ENCODE assay signal across 16 mouse cellular contexts in the genomic region with DNA sequence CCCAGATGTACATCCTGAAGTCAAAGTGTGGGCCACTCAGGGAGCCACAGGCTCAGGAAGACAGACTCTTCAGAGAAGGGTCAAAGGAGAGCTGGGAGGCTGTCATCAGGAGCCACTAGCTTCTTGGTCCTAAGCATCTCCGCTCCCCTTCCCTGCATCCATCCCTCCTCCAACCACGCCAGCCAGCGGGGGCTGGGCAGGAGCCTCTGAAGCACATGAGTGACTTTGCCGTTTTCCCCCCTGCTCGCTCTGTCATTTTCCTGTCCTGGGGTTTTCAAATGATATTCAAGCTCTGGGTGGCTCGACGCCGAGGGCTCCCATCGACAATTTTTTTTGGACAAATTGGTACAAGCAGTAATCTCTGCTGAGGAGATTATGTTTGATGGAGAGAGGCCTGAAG. TPM values are rescaled to one million over a fixed set of nuclear protein-coding genes. Genes with fewer than 3 reads are reported as not detected.
DNase-seq lines count a peak whose midpoint lies in the region; ATAC-seq and TF ChIP-seq lines count a peak whose summit lies in the region.
"Had no signal": no experiment of that assay in that cellular context is flagged by ENCODE, and none has a peak within 500 bp of the region (broad histone marks: within the 10 kb centered on the region; RNA-seq: fewer than 3 reads in every experiment).

No protein-coding gene starts in this region.

- peak in 1 of 2 experiments; percentile 36 for DNase-seq in cerebellum, adult 2 months
- DNase-seq in cerebellum, adult 18-20 months, result no peak
- no peak for DNase-seq in forebrain, embryonic 11.5 days (ENCODE audit: low spot score)
- DNase-seq in hindbrain, embryonic 11.5 days (ENCODE audit: low spot score), result no peak
- no peak for DNase-seq in ovary, postnatal 10 days (ENCODE audit: low spot score)
- DNase-seq: adrenal gland, adult 8-10 months; kidney, adult 11 months; kidney, adult 8-10 months had no signal

- WGBS in cerebellum, adult 2 months, result 42% methylated on average over 9 of the region's 9 CpGs
- WGBS in forebrain, embryonic 12.5 days, result 80% methylated on average over 9 of the region's 9 CpGs
- WGBS in forebrain, embryonic 11.5 days, result 77% methylated on average over 9 of the region's 9 CpGs
- WGBS in hindbrain, embryonic 13.5 days, result 66% methylated on average over 9 of the region's 9 CpGs
- 78% methylated on average over 9 of the region's 9 CpGs for WGBS in hindbrain, embryonic 11.5 days

- no peak for TF ChIP-seq POLR2A in cerebellum, adult 2 months (IDR thresholded peaks at IDR 0.05; ENCODE audit: borderline replicate concordance, insufficient read depth, low read length)
- no peak for TF ChIP-seq POLR2A in bone marrow macrophage, adult 2 months (IDR thresholded peaks at IDR 0.05; ENCODE audit: borderline replicate concordance, low read depth, low read length)

- TF ChIP-seq CTCF in cerebellum, adult 2 months (IDR thresholded peaks at IDR 0.05; ENCODE audit: borderline replicate concordance, insufficient read depth, low read depth, low read length), result no peak
- no peak for TF ChIP-seq CTCF in bone marrow macrophage, adult 2 months (IDR thresholded peaks at IDR 0.05; ENCODE audit: low read depth, low read length)

- H3K27me3 ChIP-seq in cerebellum, adult 2 months (ENCODE audit: control insufficient read depth, insufficient read depth, low read length), result no peaks in the 10 kb centered on the region
- no peaks in the 10 kb centered on the region for H3K27me3 ChIP-seq in forebrain, embryonic 12.5 days
- no peaks in the 10 kb centered on the region for H3K27me3 ChIP-seq in forebrain, embryonic 11.5 days (ENCODE audit: control insufficient read depth, insufficient read depth, low read length)
- H3K27me3 ChIP-seq in hindbrain, embryonic 13.5 days, result no peaks in the 10 kb centered on the region
- 0 out of 2 replicates have a peak, but pooled peaks cover 2% of the 10 kb centered on the region for H3K27me3 ChIP-seq in hindbrain, embryonic 11.5 days (ENCODE audit: control insufficient read depth, insufficient read depth, low read length)
- H3K27me3 ChIP-seq: forebrain, embryonic 15.5 days; intestine, embryonic 15.5 days had no signal

- no peaks in the 10 kb centered on the region for H3K9me3 ChIP-seq in forebrain, embryonic 12.5 days
- no peaks in the 10 kb centered on the region for H3K9me3 ChIP-seq in forebrain, embryonic 11.5 days (ENCODE audit: control insufficient read depth, low read length)
- H3K9me3 ChIP-seq in hindbrain, embryonic 13.5 days, result no peaks in the 10 kb centered on the region
- no peaks in the 10 kb centered on the region for H3K9me3 ChIP-seq in hindbrain, embryonic 11.5 days (ENCODE audit: control insufficient read depth, low read length)
- H3K9me3 ChIP-seq: forebrain, embryonic 10.5 days; forebrain, embryonic 15.5 days; intestine, embryonic 15.5 days had no signal

- no peak overlapping the region for H3K4me2 ChIP-seq in forebrain, embryonic 12.5 days
- H3K4me2 ChIP-seq in forebrain, embryonic 11.5 days (ENCODE audit: low read depth, low read length, severe bottlenecking), result no peak overlapping the region
- no peak overlapping the region for H3K4me2 ChIP-seq in hindbrain, embryonic 13.5 days
- H3K4me2 ChIP-seq in hindbrain, embryonic 11.5 days (replicated peaks; ENCODE audit: low read depth, low read length), result no peak overlapping the region
- H3K4me2 ChIP-seq: forebrain, embryonic 15.5 days; heart, embryonic 11.5 days; intestine, embryonic 15.5 days had no signal

- ATAC-seq in forebrain, embryonic 12.5 days (ENCODE audit: low FRiP score), result no peak
- ATAC-seq in forebrain, embryonic 11.5 days (replicated peaks; ENCODE audit: low FRiP score), result no peak
- ATAC-seq in hindbrain, embryonic 13.5 days (ENCODE audit: low FRiP score), result no peak
- ATAC-seq in hindbrain, embryonic 11.5 days (ENCODE audit: low FRiP score), result no peak
- ATAC-seq: activated CD4-positive, CD25-positive, alpha-beta regulatory T cell, adult 4 months; forebrain, embryonic 15.5 days; intestine, embryonic 15.5 days had no signal

- H3K36me3 ChIP-seq in forebrain, embryonic 12.5 days (replicated peaks), result no peaks in the 10 kb centered on the region
- H3K36me3 ChIP-seq in forebrain, embryonic 11.5 days (ENCODE audit: control insufficient read depth, insufficient read depth, low read length), result no peaks in the 10 kb centered on the region
- no peaks in the 10 kb centered on the region for H3K36me3 ChIP-seq in hindbrain, embryonic 13.5 days
- no peaks in the 10 kb centered on the region for H3K36me3 ChIP-seq in hindbrain, embryonic 11.5 days (ENCODE audit: control insufficient read depth, insufficient read depth, low read length)
- H3K36me3 ChIP-seq: forebrain, embryonic 15.5 days; intestine, embryonic 15.5 days had no signal

- H3K4me1 ChIP-seq in cerebellum, adult 2 months (ENCODE audit: control insufficient read depth, insufficient read depth, low read length), result peaks cover 53% of the 10 kb centered on the region
- H3K4me1 ChIP-seq in forebrain, embryonic 12.5 days, result peaks cover 8% of the 10 kb centered on the region
- H3K4me1 ChIP-seq in forebrain, embryonic 11.5 days (replicated peaks; ENCODE audit: control insufficient read depth, insufficient read depth, low read length), result peaks cover 2% of the 10 kb centered on the region; the same call in 1 of the 2 replicates
- peaks cover 34% of the 10 kb centered on the region for H3K4me1 ChIP-seq in hindbrain, embryonic 13.5 days (replicated peaks)
- no peaks in the 10 kb centered on the region; the same call in 1 of the 2 replicates for H3K4me1 ChIP-seq in hindbrain, embryonic 11.5 days (replicated peaks; ENCODE audit: control insufficient read depth, insufficient read depth, low read length)
- peaks cover 58% of the 10 kb centered on the region for H3K4me1 ChIP-seq in bone marrow macrophage, adult 2 months (ENCODE audit: control insufficient read depth, insufficient read depth, low read length)

- H3K9ac ChIP-seq in forebrain, embryonic 12.5 days, result no peak overlapping the region
- H3K9ac ChIP-seq in forebrain, embryonic 11.5 days (ENCODE audit: low read length), result no peak overlapping the region
- no peak overlapping the region for H3K9ac ChIP-seq in hindbrain, embryonic 13.5 days
- H3K9ac ChIP-seq in hindbrain, embryonic 11.5 days (ENCODE audit: low read depth, low read length), result no peak overlapping the region
- H3K9ac ChIP-seq: forebrain, embryonic 15.5 days; intestine, embryonic 15.5 days had no signal

- H3K4me3 ChIP-seq in cerebellum, adult 2 months (replicated peaks; ENCODE audit: insufficient read depth, low read depth, low read length), result no peak overlapping the region
- no peak overlapping the region for H3K4me3 ChIP-seq in forebrain, embryonic 12.5 days (replicated peaks)
- H3K4me3 ChIP-seq in forebrain, embryonic 11.5 days (ENCODE audit: low read depth, low read length), result no peak overlapping the region
- no peak overlapping the region for H3K4me3 ChIP-seq in hindbrain, embryonic 13.5 days
- H3K4me3 ChIP-seq in hindbrain, embryonic 11.5 days (ENCODE audit: low read depth, low read length), result no peak overlapping the region
- H3K4me3 ChIP-seq in bone marrow macrophage, adult 2 months (ENCODE audit: insufficient read depth, low read length), result no peak overlapping the region
- H3K4me3 ChIP-seq: forebrain, embryonic 10.5 days; forebrain, embryonic 15.5 days; intestine, embryonic 15.5 days had no signal

- peak overlapping the region; percentile 65 for H3K27ac ChIP-seq in cerebellum, adult 2 months (ENCODE audit: insufficient read depth, low read length)
- H3K27ac ChIP-seq in forebrain, embryonic 12.5 days, result 0 out of 2 replicates have a peak overlapping the region, but pooled peaks have one; percentile 8
- no peak overlapping the region for H3K27ac ChIP-seq in forebrain, embryonic 11.5 days (ENCODE audit: low read depth, low read length)
- H3K27ac ChIP-seq in hindbrain, embryonic 13.5 days, result 0 out of 2 replicates have a peak overlapping the region, but pooled peaks have one; percentile 18
- no peak overlapping the region for H3K27ac ChIP-seq in hindbrain, embryonic 11.5 days (ENCODE audit: low read depth, low read length)
- peak overlapping the region; percentile 97 for H3K27ac ChIP-seq in bone marrow macrophage, adult 2 months (ENCODE audit: insufficient read depth, low read depth, low read length)
- H3K27ac ChIP-seq: forebrain, embryonic 10.5 days; forebrain, embryonic 15.5 days; intestine, embryonic 15.5 days had no signal

RNA-seq across cellular contexts. Expression of gene Selenon, which starts 37.8 kb away (rescaled TPM):
- polyA plus RNA-seq in cerebellum, adult 2 months (2012; rRNA removed), result 37.8 and 43.1 TPM in 2 replicates
- 9.3 and 14.8 TPM in 2 replicates for polyA plus RNA-seq in forebrain, embryonic 12.5 days (2016; fragmentation: Nextera tagmentation; extraction: Ambion mirVana)
- polyA plus RNA-seq in forebrain, embryonic 11.5 days (2014; fragmentation: Nextera tagmentation; extraction: Ambion mirVana), result 38.5 and 47.9 TPM in 2 replicates
- polyA plus RNA-seq in hindbrain, embryonic 13.5 days (2015; fragmentation: Nextera tagmentation; extraction: Ambion mirVana), result 9.5 and 11.0 TPM in 2 replicates
- polyA plus RNA-seq in hindbrain, embryonic 11.5 days (2014; fragmentation: Nextera tagmentation; extraction: Ambion mirVana), result 16.7 and 22.7 TPM in 2 replicates
- 28.4 and 33.3 TPM in 2 replicates for polyA plus RNA-seq in bone marrow macrophage, adult 2 months (2012; ENCODE audit: insufficient read depth, insufficient read length, missing spikeins)

RNA-seq across cellular contexts. Expression of gene Mtfr1l, which starts 54.6 kb away (rescaled TPM):
- polyA plus RNA-seq in cerebellum, adult 2 months (2012; rRNA removed), result 146 and 148 TPM in 2 replicates
- 125 and 129 TPM in 2 replicates for polyA plus RNA-seq in forebrain, embryonic 12.5 days (2016; fragmentation: Nextera tagmentation; extraction: Ambion mirVana)
- 132 and 135 TPM in 2 replicates for polyA plus RNA-seq in forebrain, embryonic 11.5 days (2014; fragmentation: Nextera tagmentation; extraction: Ambion mirVana)
- polyA plus RNA-seq in hindbrain, embryonic 13.5 days (2015; fragmentation: Nextera tagmentation; extraction: Ambion mirVana), result 160 and 163 TPM in 2 replicates
- 136 and 138 TPM in 2 replicates for polyA plus RNA-seq in hindbrain, embryonic 11.5 days (2014; fragmentation: Nextera tagmentation; extraction: Ambion mirVana)
- polyA plus RNA-seq in bone marrow macrophage, adult 2 months (2012; ENCODE audit: insufficient read depth, insufficient read length, missing spikeins), result 58.9 and 59.7 TPM in 2 replicates

Comparison
In these comparisons a context has a peak if more than half of its experiments do, and no peak if none do; other contexts are left out.
1. H3K27ac ChIP-seq: peak in cerebellum, adult 2 months (single experiment), forebrain, embryonic 12.5 days (single experiment), hindbrain, embryonic 13.5 days (single experiment) and bone marrow macrophage, adult 2 months (single experiment); none in forebrain, embryonic 11.5 days (single experiment) and hindbrain, embryonic 11.5 days (single experiment).